Mouse (Mus musculus) liver, embryonic 14.5 days (tissue): ENCODE measurements around the gene Dnajc4.

Experiments used
- CTCF ChIP-seq: IDR thresholded peaks from 2 replicates; pipeline ENCODE4 v1.5.1; 2016; ENCODE audit warnings: antibody characterized with exemption, low read depth, control low read depth
- EP300 ChIP-seq: IDR thresholded peaks from 2 replicates; pipeline ENCODE4 v1.6.1; 2016; ENCODE audit warnings: antibody characterized with exemption, low read depth

DNA sequence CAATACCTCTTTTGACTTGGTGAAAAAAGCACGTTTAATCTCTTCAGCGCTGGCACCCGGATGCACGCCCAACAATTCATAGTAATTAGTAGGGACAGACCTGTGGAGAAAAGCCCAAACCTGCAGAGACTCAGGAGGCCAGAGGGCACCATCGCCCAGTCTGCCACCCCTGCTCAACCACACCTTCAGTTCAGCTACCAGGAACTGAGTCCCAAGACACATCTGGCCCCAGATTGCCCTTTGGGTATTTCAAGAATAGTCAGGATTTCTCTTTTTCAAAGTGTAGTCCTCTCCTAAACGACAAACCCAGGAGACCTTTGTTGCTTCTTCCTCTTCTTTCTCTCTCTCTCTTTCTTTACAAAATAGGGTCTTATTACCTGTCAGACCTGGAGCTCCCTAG is 1.7 kb downstream of the Dnajc4 start:
- TF ChIP-seq CTCF (no peak), EP300 (no peak)
